Comparison of ENCODE assay signal across 16 mouse cellular contexts in genomic region chr16:91227760-91228043, GRCm38 (mm10). TPM values are rescaled to one million over a fixed set of nuclear protein-coding genes. Genes with fewer than 3 reads are reported as not detected.
DNase-seq lines count a peak whose midpoint lies in the region; ATAC-seq and TF ChIP-seq lines count a peak whose summit lies in the region.
"Had no signal": no experiment of that assay in that cellular context is flagged by ENCODE, and none has a peak within 500 bp of the region (broad histone marks: within the 10 kb centered on the region; RNA-seq: fewer than 3 reads in every experiment).

No protein-coding gene starts in this region.

- H3K9me3 ChIP-seq in ES-Bruce4 (replicated peaks; ENCODE audit: control insufficient read depth, insufficient read depth, low read length, poor library complexity, severe bottlenecking), result no peaks in the 10 kb centered on the region
- no peaks in the 10 kb centered on the region for H3K9me3 ChIP-seq in embryonic facial prominence, embryonic 10.5 days
- H3K9me3 ChIP-seq in hindbrain, embryonic 10.5 days, result no peaks in the 10 kb centered on the region
- no peaks in the 10 kb centered on the region for H3K9me3 ChIP-seq in midbrain, embryonic 12.5 days

- H3K4me3 ChIP-seq in ES-Bruce4 (ENCODE audit: low read depth, low read length), result peak overlapping the region; percentile 53
- peak overlapping the region; percentile 50 for H3K4me3 ChIP-seq in embryonic facial prominence, embryonic 10.5 days
- 0 out of 2 replicates have a peak overlapping the region, but pooled peaks have one; percentile 46 for H3K4me3 ChIP-seq in hindbrain, embryonic 10.5 days
- peak overlapping the region; percentile 44 for H3K4me3 ChIP-seq in midbrain, embryonic 12.5 days

- H3K4me1 ChIP-seq in ES-Bruce4 (ENCODE audit: control insufficient read depth, insufficient read depth, low read length), result peaks cover 7% of the 10 kb centered on the region
- peaks cover 45% of the 10 kb centered on the region for H3K4me1 ChIP-seq in embryonic facial prominence, embryonic 10.5 days
- H3K4me1 ChIP-seq in hindbrain, embryonic 10.5 days (replicated peaks), result peaks cover 56% of the 10 kb centered on the region
- H3K4me1 ChIP-seq in midbrain, embryonic 12.5 days, result peaks cover 73% of the 10 kb centered on the region

- peak overlapping the region; percentile 66 for H3K9ac ChIP-seq in ES-Bruce4 (ENCODE audit: low read depth, poor library complexity, severe bottlenecking)
- H3K9ac ChIP-seq in midbrain, embryonic 12.5 days (replicated peaks), result peak overlapping the region; percentile 39
- H3K9ac ChIP-seq: liver, embryonic 14.5 days had no signal

- DNase-seq in embryonic facial prominence, embryonic 10.5 days (ENCODE audit: low spot score), result peak; percentile 57
- DNase-seq in hindbrain, embryonic 10.5 days (ENCODE audit: low spot score), result peak; percentile 52
- DNase-seq in adrenal gland, postnatal 4 days (ENCODE audit: low spot score in 2 of 2), result no peak
- no peak for DNase-seq in testis, postnatal 10 days (ENCODE audit: low spot score)
- DNase-seq in lung, postnatal 25 days (ENCODE audit: low spot score), result no peak
- DNase-seq in frontal cortex, postnatal 14 days (ENCODE audit: low spot score in 2 of 2), result no peak
- DNase-seq: adrenal gland, postnatal 14 days; heart, postnatal 4 days; lung, postnatal 14 days; spleen, adult 18-20 months had no signal

- WGBS in embryonic facial prominence, embryonic 10.5 days, result 0% methylated on average over 6 of the region's 6 CpGs
- WGBS in hindbrain, embryonic 10.5 days, result 3% methylated on average over 6 of the region's 6 CpGs
- under 1% methylated on average over 6 of the region's 6 CpGs for WGBS in midbrain, embryonic 12.5 days

- no peak for ATAC-seq in midbrain, embryonic 12.5 days (ENCODE audit: low FRiP score, low read depth)

- no peak for TF ChIP-seq POLR2A in ES-Bruce4 (IDR thresholded peaks at IDR 0.05; ENCODE audit: insufficient read depth, low read length)

- H3K36me3 ChIP-seq in ES-Bruce4 (ENCODE audit: control insufficient read depth, insufficient read depth, low read length, poor library complexity, severe bottlenecking), result peaks cover 24% of the 10 kb centered on the region; the same call in 1 of the 2 replicates
- H3K36me3 ChIP-seq in embryonic facial prominence, embryonic 10.5 days (replicated peaks), result no peaks in the 10 kb centered on the region
- H3K36me3 ChIP-seq in hindbrain, embryonic 10.5 days, result no peaks in the 10 kb centered on the region
- H3K36me3 ChIP-seq in midbrain, embryonic 12.5 days, result no peaks in the 10 kb centered on the region

- H3K27me3 ChIP-seq in ES-Bruce4 (ENCODE audit: control insufficient read depth, insufficient read depth, low read length, poor library complexity, severe bottlenecking), result no peaks in the 10 kb centered on the region
- peaks cover 100% of the 10 kb centered on the region for H3K27me3 ChIP-seq in embryonic facial prominence, embryonic 10.5 days (replicated peaks; ENCODE audit: low read depth, poor library complexity, severe bottlenecking)
- H3K27me3 ChIP-seq in hindbrain, embryonic 10.5 days (ENCODE audit: insufficient read depth, poor library complexity, severe bottlenecking), result peaks cover 100% of the 10 kb centered on the region
- peaks cover 100% of the 10 kb centered on the region for H3K27me3 ChIP-seq in midbrain, embryonic 12.5 days

- H3K27ac ChIP-seq in ES-Bruce4 (ENCODE audit: insufficient read depth, low read length), result no peak overlapping the region; the same call in 1 of the 2 replicates
- H3K27ac ChIP-seq in embryonic facial prominence, embryonic 10.5 days (replicated peaks), result no peak overlapping the region
- H3K27ac ChIP-seq in hindbrain, embryonic 10.5 days, result no peak overlapping the region
- no peak overlapping the region for H3K27ac ChIP-seq in midbrain, embryonic 12.5 days (replicated peaks)
- H3K27ac ChIP-seq: liver, embryonic 14.5 days had no signal

- H3K4me2 ChIP-seq in midbrain, embryonic 12.5 days (replicated peaks), result peak overlapping the region; percentile 54

- TF ChIP-seq EP300 in ES-Bruce4 (IDR thresholded peaks at IDR 0.05; ENCODE audit: insufficient read depth, low read depth, low read length), result no peak

- no peak for TF ChIP-seq CTCF in ES-Bruce4 (IDR thresholded peaks at IDR 0.05; ENCODE audit: low read depth, low read length)

RNA-seq across cellular contexts. Expression of gene Olig2, which starts 2.4 kb away (rescaled TPM):
- polyA plus RNA-seq in ES-Bruce4 (2011; ENCODE audit: insufficient read depth, insufficient read length, low read depth, missing spikeins), result 25.8 and 26.2 TPM in 2 replicates
- 2.3 and 3.4 TPM in 2 replicates for polyA plus RNA-seq in embryonic facial prominence, embryonic 10.5 days (2016; fragmentation: Nextera tagmentation; extraction: Ambion mirVana)
- polyA plus RNA-seq in hindbrain, embryonic 10.5 days (2016; fragmentation: Nextera tagmentation; extraction: Ambion mirVana), result 1.4 and 1.9 TPM in 2 replicates
- 5.9 and 11.3 TPM in 2 replicates for polyA plus RNA-seq in midbrain, embryonic 12.5 days (2016; fragmentation: Nextera tagmentation; extraction: Ambion mirVana)
- total RNA-seq in adrenal gland, postnatal 4 days (2021), result under 1 TPM in 1 of 2 experiments, not detected in 1; 0.11 TPM
- total RNA-seq: adrenal gland, postnatal 14 days; CH12.LX; heart, postnatal 4 days had no signal
- polyA plus RNA-seq: kidney, embryonic 14.5 days; liver, embryonic 14.5 days; testis, adult 2 months had no signal

RNA-seq across cellular contexts. Expression of gene Olig1, which starts 41.9 kb away (rescaled TPM):
- polyA plus RNA-seq in ES-Bruce4 (2011; ENCODE audit: insufficient read depth, insufficient read length, low read depth, missing spikeins), result 43.8 and 44.3 TPM in 2 replicates
- polyA plus RNA-seq in embryonic facial prominence, embryonic 10.5 days (2016; fragmentation: Nextera tagmentation; extraction: Ambion mirVana), result 1.9 and 3.3 TPM in 2 replicates
- polyA plus RNA-seq in hindbrain, embryonic 10.5 days (2016; fragmentation: Nextera tagmentation; extraction: Ambion mirVana), result 1.4 and 1.5 TPM in 2 replicates
- 2.4 and 5.1 TPM in 2 replicates for polyA plus RNA-seq in midbrain, embryonic 12.5 days (2016; fragmentation: Nextera tagmentation; extraction: Ambion mirVana)
- under 1 TPM in 1 of 2 experiments, not detected in 1; 0.65 TPM for total RNA-seq in adrenal gland, postnatal 4 days (2021)
- total RNA-seq: CH12.LX; heart, postnatal 4 days had no signal
- polyA plus RNA-seq: kidney, embryonic 14.5 days; liver, embryonic 14.5 days had no signal

Comparison
In these comparisons a context has a peak if more than half of its experiments do, and no peak if none do; other contexts are left out.
1. DNase-seq: peak in embryonic facial prominence, embryonic 10.5 days (single experiment) and hindbrain, embryonic 10.5 days (single experiment); none in adrenal gland, postnatal 4 days (0 of 2), testis, postnatal 10 days (single experiment), lung, postnatal 25 days (single experiment) and frontal cortex, postnatal 14 days (0 of 2).
2. Peak in every context shown above with its lines, with median percentiles within 50 percentile points of each other: H3K4me3 ChIP-seq.